Mouse (Mus musculus) cerebral cortex, adult 2 months (tissue): ENCODE measurements around the gene Syt12.

Experiments
- WGBS: fragments of 180-500 bp; shearing (Covaris S2); methylation state at CpG from one replicate; pipeline ENCODE4 v1.1.7; 2018; 5-methylcytosine and 5-hydroxymethylcytosine counted together

Gene Syt12

GRCm38 (mm10) chr19:4491080-4491695 is 13.9 kb upstream of the Syt12 start:
- WGBS: 72% methylated on average over 10 of the region's 10 CpGs

- WGBS: 30% methylated on average over 2 of the region's 2 CpGs
These were observed 10.6 kb upstream of the Syt12 start for GRCm38 (mm10) chr19:4487877-4488276.

GRCm38 (mm10) chr19:4485006-4485405 is 7.8 kb upstream of the Syt12 start:
- 68% methylated on average over 5 of the region's 5 CpGs for WGBS

GRCm38 (mm10) chr19:4482111-4482859 is 5.0 kb upstream of the Syt12 start:
- 60% methylated on average over 3 of the region's 3 CpGs for WGBS

- WGBS: 37% methylated on average over 4 of the region's 4 CpGs
These were observed 4.1 kb upstream of the Syt12 start for GRCm38 (mm10) chr19:4481326-4481725.

- 94% methylated on average over 2 of the region's 2 CpGs for WGBS
These were observed 2.8 kb upstream of the Syt12 start for GRCm38 (mm10) chr19:4480041-4480440.

- 21% methylated on average over 1 of the region's 1 CpGs for WGBS
These were observed 906 bp upstream of the Syt12 start for GRCm38 (mm10) chr19:4478190-4478516.

- under 1% methylated on average over 68 of the region's 70 CpGs for WGBS
These were observed 518 bp downstream of the Syt12 start for GRCm38 (mm10) chr19:4476601-4477257.

GRCm38 (mm10) chr19:4475224-4475925 is 1.9 kb downstream of the Syt12 start:
- 63% methylated on average over 11 of the region's 11 CpGs for WGBS

GRCm38 (mm10) chr19:4474739-4475138 is 2.5 kb downstream of the Syt12 start:
- 66% methylated on average over 3 of the region's 3 CpGs for WGBS

- WGBS: 90% methylated on average over 5 of the region's 5 CpGs
These were observed 3.7 kb downstream of the Syt12 start for GRCm38 (mm10) chr19:4473549-4473948.

- WGBS: 40% methylated on average over 5 of the region's 5 CpGs
These were observed 8.9 kb downstream of the Syt12 start for GRCm38 (mm10) chr19:4468363-4468762.

GRCm38 (mm10) chr19:4464666-4465065 is 12.6 kb downstream of the Syt12 start:
- 80% methylated on average over 4 of the region's 4 CpGs for WGBS

GRCm38 (mm10) chr19:4461981-4462380 is 15.3 kb downstream of the Syt12 start:
- WGBS: 87% methylated on average over 8 of the region's 8 CpGs

- 35% methylated on average over 11 of the region's 11 CpGs for WGBS
These were observed 21.0 kb downstream of the Syt12 start for GRCm38 (mm10) chr19:4456227-4456626.

GRCm38 (mm10) chr19:4455071-4455800 is 22.0 kb downstream of the Syt12 start:
- 72% methylated on average over 15 of the region's 15 CpGs for WGBS

GRCm38 (mm10) chr19:4454040-4454439 is 23.2 kb downstream of the Syt12 start:
- WGBS: 88% methylated on average over 1 of the region's 1 CpGs

- WGBS: 49% methylated on average over 4 of the region's 4 CpGs
These were observed 24.7 kb downstream of the Syt12 start for GRCm38 (mm10) chr19:4452525-4452924.

GRCm38 (mm10) chr19:4451965-4452364 is 25.3 kb downstream of the Syt12 start:
- WGBS: 58% methylated on average over 5 of the region's 5 CpGs

- WGBS: 79% methylated on average over 8 of the region's 8 CpGs
These were observed 26.1 kb downstream of the Syt12 start for GRCm38 (mm10) chr19:4451098-4451497.

- 82% methylated on average over 5 of the region's 5 CpGs for WGBS
These were observed 26.6 kb downstream of the Syt12 start for GRCm38 (mm10) chr19:4450666-4451065.

GRCm38 (mm10) chr19:4449230-4449629 is 28.0 kb downstream of the Syt12 start:
- 97% methylated on average over 9 of the region's 9 CpGs for WGBS
